Mouse (Mus musculus): ENCODE measurements around the gene Ppp1r36. TPM values are rescaled to one million over a fixed set of nuclear protein-coding genes. Genes with fewer than 3 reads are reported as not detected.
"Not testable (repeated sequence)": the region's sequence is repeated elsewhere in the genome, so short reads cannot be mapped to it uniquely, and the experiment has no call there.

Ppp1r36 gene
- total and polyA plus RNA-seq, 2 experiments from 2014 or later = 1.8 to 2.7 TPM

DNA sequence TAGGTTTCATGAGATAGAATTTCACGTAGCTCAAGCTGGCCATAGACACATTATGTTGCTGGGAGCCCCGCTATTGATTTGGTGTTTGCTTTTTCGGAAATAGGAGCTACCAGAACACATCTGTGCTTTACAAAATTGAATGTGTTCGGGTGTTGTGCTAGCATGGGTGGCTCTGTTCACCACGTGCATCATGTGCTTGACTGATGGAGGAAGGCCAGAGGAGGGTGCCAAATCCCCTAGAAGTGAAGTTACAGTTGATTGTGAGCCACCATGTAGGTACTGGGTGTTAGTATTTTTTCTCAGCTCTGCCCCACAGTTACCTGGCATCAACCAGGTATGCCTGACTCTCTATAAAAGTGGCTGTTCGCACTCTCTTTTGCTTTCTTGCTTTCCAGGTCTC lies 27.5 kb downstream of the Ppp1r36 start:
- Histone ChIP-seq H3K36me3 (ENCODE audit: insufficient read depth) (no peaks in the 10 kb centered on the region), H3K4me1 (ENCODE audit: insufficient read depth) (no peaks in the 10 kb centered on the region), H3K4me2 (ENCODE audit: low read depth) (no peak overlapping the region), H3K9ac (no peak overlapping the region), H3K9me3 (ENCODE audit: low read length) (no peaks in the 10 kb centered on the region), H3K27ac (ENCODE audit: low read depth, low read length) (no peak overlapping the region), H3K27me3 (ENCODE audit: insufficient read depth, low read length) (no peaks in the 10 kb centered on the region), H3K4me3 (ENCODE audit: low read depth, low read length) (no peak overlapping the region)
- no peak for TF ChIP-seq CTCF (IDR thresholded peaks at IDR 0.05; ENCODE audit: low read depth)
- WGBS = 79% methylated on average over 6 of the region's 6 CpGs
- ATAC-seq = no peak
- DNase-seq = no peak

- H3K27ac ChIP-seq (ENCODE audit: low read depth, low read length) = no peak overlapping the region
- H3K27me3 ChIP-seq (ENCODE audit: insufficient read depth, low read length) = no peaks in the 10 kb centered on the region
- WGBS = 92% methylated on average over 11 of the region's 11 CpGs
- H3K4me2 ChIP-seq (ENCODE audit: low read depth) = no peak overlapping the region
- H3K4me3 ChIP-seq (ENCODE audit: low read depth, low read length) = no peak overlapping the region
- no peaks in the 10 kb centered on the region for H3K9me3 ChIP-seq (ENCODE audit: low read length)
- H3K36me3 ChIP-seq (ENCODE audit: insufficient read depth) = no peaks in the 10 kb centered on the region
- no peak for ATAC-seq
- no peak for DNase-seq
- no peaks in the 10 kb centered on the region for H3K4me1 ChIP-seq (ENCODE audit: insufficient read depth)
- no peak for TF ChIP-seq CTCF (IDR thresholded peaks at IDR 0.05; ENCODE audit: low read depth)
- H3K9ac ChIP-seq = no peak overlapping the region
Measured at GRCm38 (mm10) chr12:76446201-76446600, 28.9 kb downstream of the Ppp1r36 start.

DNA sequence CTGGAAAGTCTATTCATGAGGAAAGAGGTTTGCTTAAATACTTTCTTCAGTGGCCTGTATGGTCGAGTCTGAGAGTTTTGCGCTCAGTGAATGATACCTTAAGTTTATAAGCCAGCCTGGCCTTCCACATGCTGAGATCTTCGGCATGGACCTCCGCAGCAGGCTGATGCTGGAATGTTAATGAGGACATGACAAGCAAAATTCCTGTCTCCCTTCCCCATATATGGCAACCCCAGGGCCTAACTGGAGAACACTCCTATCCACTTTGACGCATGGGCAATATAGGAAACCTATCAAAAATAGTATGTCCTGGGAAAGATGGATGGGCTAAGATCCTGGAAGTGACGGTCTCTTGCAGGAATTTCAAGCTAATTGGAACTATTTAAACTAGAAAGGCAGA lies 30.8 kb downstream of the Ppp1r36 start:
- Histone ChIP-seq H3K27me3 (ENCODE audit: insufficient read depth, low read length) (no peaks in the 10 kb centered on the region), H3K9me3 (ENCODE audit: low read length) (no peaks in the 10 kb centered on the region), H3K27ac (ENCODE audit: low read depth, low read length) (no peak overlapping the region), H3K36me3 (ENCODE audit: insufficient read depth) (no peaks in the 10 kb centered on the region), H3K4me2 (ENCODE audit: low read depth) (no peak overlapping the region), H3K4me3 (ENCODE audit: low read depth, low read length) (no peak overlapping the region), H3K9ac (no peak overlapping the region), H3K4me1 (ENCODE audit: insufficient read depth) (no peaks in the 10 kb centered on the region)
- TF ChIP-seq CTCF (IDR thresholded peaks at IDR 0.05; ENCODE audit: low read depth) = no peak
- DNase-seq = no peak
- ATAC-seq = no peak
- 76% methylated on average over 6 of the region's 6 CpGs for WGBS

- Histone ChIP-seq H3K4me2 (ENCODE audit: low read depth) (no peak overlapping the region), H3K4me3 (ENCODE audit: low read depth, low read length) (no peak overlapping the region), H3K9ac (no peak overlapping the region), H3K27me3 (ENCODE audit: insufficient read depth, low read length) (no peaks in the 10 kb centered on the region), H3K27ac (ENCODE audit: low read depth, low read length) (no peak overlapping the region), H3K36me3 (ENCODE audit: insufficient read depth) (no peaks in the 10 kb centered on the region), H3K4me1 (ENCODE audit: insufficient read depth) (no peaks in the 10 kb centered on the region), H3K9me3 (ENCODE audit: low read length) (no peaks in the 10 kb centered on the region)
- no peak for TF ChIP-seq CTCF (IDR thresholded peaks at IDR 0.05; ENCODE audit: low read depth)
- ATAC-seq = no peak
- DNase-seq = no peak
- WGBS = 71% methylated on average over 2 of the region's 2 CpGs
Measured at GRCm38 (mm10) chr12:76452203-76452602, 34.9 kb downstream of the Ppp1r36 start.

GRCm38 (mm10) chr12:76458445-76458844 lies 41.1 kb downstream of the Ppp1r36 start:
- not testable (repeated sequence) for H3K36me3 ChIP-seq (ENCODE audit: insufficient read depth); H3K4me2 ChIP-seq (ENCODE audit: low read depth); H3K4me3 ChIP-seq (ENCODE audit: low read depth, low read length); H3K27me3 ChIP-seq (ENCODE audit: insufficient read depth, low read length); H3K27ac ChIP-seq (ENCODE audit: low read depth, low read length); H3K9ac ChIP-seq; H3K9me3 ChIP-seq (ENCODE audit: low read length); DNase-seq; ATAC-seq; H3K4me1 ChIP-seq (ENCODE audit: insufficient read depth)
- WGBS = 85% methylated on average over 4 of the region's 4 CpGs

DNA sequence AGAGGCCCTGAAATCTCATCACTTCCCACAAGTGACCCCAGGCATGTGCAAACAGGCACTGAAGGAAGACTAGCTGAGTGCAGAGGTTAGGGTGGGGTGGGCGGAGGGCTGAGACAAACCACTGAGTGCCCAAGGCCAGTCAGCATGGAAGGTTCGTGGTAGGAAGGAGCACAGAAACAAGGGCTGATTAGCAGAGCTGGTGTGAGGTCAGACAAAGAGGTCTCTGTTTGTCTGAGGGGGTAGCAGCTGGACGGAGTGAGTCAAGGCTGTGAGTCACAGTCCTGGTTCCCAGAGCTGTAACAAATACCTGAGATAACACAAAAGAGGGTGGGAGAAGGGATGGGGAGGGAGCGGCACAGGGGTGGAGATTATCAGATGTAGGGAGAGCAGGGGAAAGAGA lies 41.7 kb downstream of the Ppp1r36 start:
- Histone ChIP-seq H3K27me3 (ENCODE audit: insufficient read depth, low read length) (no peaks in the 10 kb centered on the region), H3K9ac (no peak overlapping the region), H3K9me3 (ENCODE audit: low read length) (no peaks in the 10 kb centered on the region), H3K4me3 (ENCODE audit: low read depth, low read length) (no peak overlapping the region), H3K36me3 (ENCODE audit: insufficient read depth) (no peaks in the 10 kb centered on the region), H3K4me1 (ENCODE audit: insufficient read depth) (no peaks in the 10 kb centered on the region), H3K27ac (ENCODE audit: low read depth, low read length) (no peak overlapping the region), H3K4me2 (ENCODE audit: low read depth) (no peak overlapping the region)
- 48% methylated on average over 4 of the region's 4 CpGs for WGBS
- no peak for DNase-seq
- ATAC-seq = no peak
- TF ChIP-seq CTCF (IDR thresholded peaks at IDR 0.05; ENCODE audit: low read depth) = no peak

DNA sequence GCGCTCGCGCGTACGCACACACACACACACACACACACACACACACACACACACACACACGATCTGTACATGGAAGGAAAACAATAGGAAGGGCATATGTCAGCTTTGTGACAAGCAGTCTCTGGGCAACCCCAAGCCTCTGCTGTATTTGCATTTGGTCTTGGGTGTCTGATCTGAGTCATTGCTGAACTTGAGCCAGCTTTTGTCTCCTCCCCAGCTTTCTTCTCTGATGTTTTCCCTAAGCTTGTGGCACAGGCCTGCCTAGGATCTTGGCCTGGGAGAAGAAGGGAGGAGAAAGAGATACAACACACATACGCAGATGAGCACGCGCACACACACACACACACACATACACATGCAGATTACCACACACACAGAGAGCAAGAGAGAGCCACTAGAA lies 46.1 kb downstream of the Ppp1r36 start:
- H3K27me3 ChIP-seq (ENCODE audit: insufficient read depth, low read length) = no peaks in the 10 kb centered on the region
- no peak overlapping the region for H3K4me2 ChIP-seq (ENCODE audit: low read depth)
- TF ChIP-seq CTCF (IDR thresholded peaks at IDR 0.05; ENCODE audit: low read depth) = no peak
- H3K9me3 ChIP-seq (ENCODE audit: low read length) = no peaks in the 10 kb centered on the region
- no peak for DNase-seq
- WGBS = 89% methylated on average over 9 of the region's 9 CpGs
- H3K4me3 ChIP-seq (ENCODE audit: low read depth, low read length) = no peak overlapping the region
- no peaks in the 10 kb centered on the region for H3K4me1 ChIP-seq (ENCODE audit: insufficient read depth)
- no peak overlapping the region for H3K27ac ChIP-seq (ENCODE audit: low read depth, low read length)
- no peak overlapping the region for H3K9ac ChIP-seq
- no peak for ATAC-seq
- H3K36me3 ChIP-seq (ENCODE audit: insufficient read depth) = no peaks in the 10 kb centered on the region
